Mouse (Mus musculus) olfactory bulb, adult 2 months (tissue): ENCODE results near the gene Slc30a1. TPM values are rescaled to one million over a fixed set of nuclear protein-coding genes. Genes with fewer than 3 reads are reported as not detected.

Experiments
- H3K27ac ChIP-seq: fragments of 200-500 bp; 2 replicates; pipeline ENCODE4 v1.5.1; 2012; ENCODE audit warnings: low read depth, low read length; ENCODE audit not compliant: insufficient read depth
- H3K4me1 ChIP-seq: fragments of 200-500 bp; 2 replicates; pipeline ENCODE4 v1.6.1; 2012; ENCODE audit warnings: low read length; ENCODE audit not compliant: control insufficient read depth, insufficient read depth
- H3K4me3 ChIP-seq: fragments of 200-500 bp; 2 replicates; pipeline ENCODE4 v1.5.1; 2012; ENCODE audit warnings: mild to moderate bottlenecking, low read depth, low read length, moderate library complexity; ENCODE audit not compliant: insufficient read depth
- CTCF ChIP-seq: fragments of 200-500 bp; IDR thresholded peaks from 2 replicates; pipeline ENCODE4 v1.5.1; 2012; ENCODE audit warnings: low read depth, mild to moderate bottlenecking, low read length, moderate library complexity; ENCODE audit not compliant: insufficient read depth
- POLR2A ChIP-seq: fragments of 200-500 bp; IDR thresholded peaks from 2 replicates; pipeline ENCODE4 v1.6.1; 2012; ENCODE audit warnings: mild to moderate bottlenecking, low read depth, low read length, moderate library complexity; ENCODE audit not compliant: insufficient read depth
- WGBS: fragments of 180-500 bp; shearing (Covaris S2); methylation state at CpG from one replicate; pipeline ENCODE4 v1.1.7; 2018; 5-methylcytosine and 5-hydroxymethylcytosine counted together
- polyA plus RNA-seq: library from polyadenylated mRNA; stranded (reverse); fragments of >200 nt; gene quantifications from 2 replicates; pipeline ENCODE4 v1.2.4, GENCODE M21; 2012; ENCODE audit warnings: low replicate concordance; ENCODE audit not compliant: missing spikeins, insufficient read depth, insufficient read length

The Slc30a1 gene
- polyA plus RNA-seq, 1 experiment: not detected

DNA sequence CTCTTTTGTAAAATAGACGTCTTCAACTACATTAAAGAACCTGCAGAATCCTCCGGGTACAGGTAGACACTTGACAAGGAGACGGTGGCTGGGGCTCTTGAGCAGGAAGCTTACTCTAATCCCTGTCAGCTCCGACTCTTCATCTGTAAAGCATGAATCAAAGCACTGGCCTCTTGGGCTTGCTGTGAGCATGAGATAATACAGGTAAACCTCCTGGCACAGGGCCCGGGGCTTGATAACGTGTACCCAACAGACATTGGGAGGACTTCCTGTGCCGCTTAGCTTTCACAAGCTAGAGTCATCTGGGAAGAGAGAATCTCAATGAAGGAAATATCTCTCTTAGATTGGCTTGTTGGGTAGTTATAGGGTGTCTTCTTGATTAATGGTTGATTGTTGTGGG is 31.6 kb upstream of the Slc30a1 start:
- no peak overlapping the region for H3K27ac ChIP-seq
- WGBS: 93% methylated on average over 7 of the region's 7 CpGs
- H3K4me3 ChIP-seq: no peak overlapping the region
- no peak for TF ChIP-seq CTCF
- TF ChIP-seq POLR2A: no peak
- H3K4me1 ChIP-seq: peaks cover 10% of the 10 kb centered on the region; the same call in 1 of the 2 replicates

DNA sequence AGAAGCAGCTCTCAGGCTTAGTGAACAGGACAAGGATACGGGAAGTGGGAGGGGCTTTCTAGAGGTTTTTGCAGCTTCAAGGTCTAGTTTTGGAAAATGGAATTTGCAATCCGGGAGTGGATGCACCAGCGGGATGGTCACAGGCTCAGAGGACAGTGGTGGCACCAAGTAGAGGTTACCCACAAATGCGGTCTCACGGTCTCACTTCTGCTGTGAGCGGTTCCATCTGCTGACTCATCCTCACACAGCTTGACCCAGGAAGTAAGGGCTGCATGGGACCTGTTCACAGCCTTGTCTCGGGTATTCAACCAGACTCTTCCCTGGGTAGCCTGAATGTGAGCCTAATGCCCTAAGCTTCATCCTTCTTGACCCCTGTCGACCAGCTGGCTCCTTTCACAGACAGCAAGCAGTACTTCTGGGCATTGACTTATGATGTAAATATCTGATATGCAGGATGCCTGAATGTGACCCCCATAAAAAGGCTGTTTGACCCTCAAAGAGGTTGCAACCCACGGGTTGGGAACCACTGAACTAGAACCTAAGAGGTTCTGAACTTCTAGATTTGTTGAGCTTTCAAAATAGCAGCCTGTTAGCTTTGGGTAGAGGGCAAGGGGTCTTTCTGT is 30.8 kb upstream of the Slc30a1 start:
- TF ChIP-seq CTCF (no peak), POLR2A (no peak)
- WGBS: 82% methylated on average over 9 of the region's 9 CpGs
- peaks cover 10% of the 10 kb centered on the region; the same call in 1 of the 2 replicates for H3K4me1 ChIP-seq
- H3K4me3 ChIP-seq: no peak overlapping the region
- H3K27ac ChIP-seq: no peak overlapping the region

DNA sequence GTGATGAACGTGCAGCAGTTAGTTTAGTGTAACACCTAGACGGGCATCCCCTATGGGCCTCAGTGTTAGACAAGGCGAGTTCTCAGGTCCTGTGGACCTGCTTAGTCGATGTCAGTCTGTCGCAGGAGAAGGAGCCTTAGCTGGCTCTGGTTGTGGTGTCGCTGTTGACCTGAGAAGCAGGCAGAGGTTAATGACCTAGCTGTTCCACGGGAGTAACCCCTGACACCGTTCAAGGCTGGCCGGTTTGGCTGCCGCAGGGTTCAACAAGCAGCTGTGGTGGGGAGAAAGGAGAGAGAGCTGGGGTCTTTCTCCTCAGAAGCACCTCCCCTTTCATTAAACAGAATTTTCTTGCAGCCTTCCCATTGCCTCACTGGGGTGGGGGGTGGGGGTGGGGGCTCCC is 28.9 kb upstream of the Slc30a1 start:
- 88% methylated on average over 10 of the region's 10 CpGs for WGBS
- no peak for TF ChIP-seq POLR2A
- no peak for TF ChIP-seq CTCF
- H3K4me3 ChIP-seq: no peak overlapping the region
- H3K27ac ChIP-seq: no peak overlapping the region
- peaks cover 10% of the 10 kb centered on the region; the same call in 1 of the 2 replicates for H3K4me1 ChIP-seq

DNA sequence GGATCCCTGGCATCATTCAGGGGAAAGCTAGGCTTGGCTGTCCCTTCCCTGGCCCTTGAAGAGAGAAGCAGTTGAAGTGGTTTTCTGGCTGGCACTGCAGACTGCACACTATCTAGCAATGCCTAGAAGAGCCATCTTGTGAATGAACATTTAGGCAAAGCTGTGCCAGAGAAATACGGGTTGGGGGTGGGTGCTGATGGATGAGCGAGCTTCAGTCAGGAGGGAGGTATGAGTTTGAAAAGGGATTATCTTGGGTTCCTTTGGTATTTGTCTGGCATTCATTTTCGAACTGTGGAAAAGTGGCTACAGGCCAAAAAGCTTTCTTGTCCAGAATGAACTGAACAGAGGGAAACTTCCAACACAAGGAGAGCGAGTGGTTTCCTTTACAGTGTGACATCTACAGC is 28.0 kb upstream of the Slc30a1 start:
- H3K27ac ChIP-seq: no peak overlapping the region
- H3K4me3 ChIP-seq: no peak overlapping the region
- 59% methylated on average over 4 of the region's 4 CpGs for WGBS
- TF ChIP-seq POLR2A (no peak), CTCF (no peak)
- peaks cover 10% of the 10 kb centered on the region; the same call in 1 of the 2 replicates for H3K4me1 ChIP-seq

DNA sequence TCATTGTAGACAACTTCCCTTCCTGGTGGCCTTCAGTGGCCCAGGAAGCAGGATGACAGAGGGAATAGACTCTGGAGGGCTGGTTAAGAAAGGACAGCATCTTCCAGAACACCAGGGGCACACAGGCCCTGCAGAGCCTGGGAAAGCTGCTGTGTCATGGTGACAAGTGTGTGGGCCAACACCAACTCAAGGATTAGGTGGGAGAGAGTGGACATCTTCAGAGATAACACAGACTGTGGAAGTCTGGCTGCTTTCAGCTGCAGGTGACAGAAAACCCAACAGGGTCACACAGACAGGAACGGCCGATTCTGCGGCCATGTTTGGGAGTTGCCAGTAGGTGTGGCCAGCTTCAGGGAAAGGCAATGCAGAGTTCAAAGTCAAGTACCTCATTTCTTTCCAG is 26.3 kb upstream of the Slc30a1 start:
- Histone ChIP-seq H3K27ac (no peak overlapping the region), H3K4me3 (no peak overlapping the region), H3K4me1 (peaks cover 10% of the 10 kb centered on the region; the same call in 1 of the 2 replicates)
- TF ChIP-seq POLR2A: no peak
- no peak for TF ChIP-seq CTCF
- WGBS: 96% methylated on average over 3 of the region's 3 CpGs

DNA sequence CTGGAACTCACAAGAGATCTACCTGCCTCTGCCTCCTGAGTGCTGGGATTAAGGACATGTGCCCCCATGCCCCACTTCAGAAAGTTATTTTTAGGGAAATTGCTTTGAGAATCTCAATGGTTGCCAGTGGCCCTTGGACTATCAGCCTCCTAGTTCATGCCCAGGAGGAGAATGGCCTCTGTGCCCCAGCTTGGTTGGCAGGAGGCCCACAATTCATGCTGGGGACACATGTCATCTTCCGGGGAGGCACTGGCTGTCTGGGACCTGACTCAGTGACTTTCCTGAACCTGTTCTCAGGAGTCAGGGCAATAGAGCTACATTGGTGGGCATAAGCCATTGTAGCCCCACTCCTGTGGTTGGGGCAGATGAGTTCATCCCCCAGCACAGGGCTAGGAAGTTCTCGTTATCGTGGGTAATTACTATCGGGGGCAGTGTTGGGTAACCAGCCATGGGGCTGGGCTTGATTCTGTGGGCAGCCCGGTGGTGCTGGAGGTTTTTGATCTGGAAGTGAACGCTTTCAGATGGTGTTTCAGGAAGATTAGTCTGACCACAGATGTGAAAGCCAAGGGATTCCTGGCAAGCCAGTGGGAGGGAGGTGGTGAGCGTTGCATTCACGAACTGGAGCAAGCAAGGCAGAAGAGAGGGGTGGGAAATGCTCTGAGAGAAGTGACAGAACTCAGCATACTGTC is 25.5 kb upstream of the Slc30a1 start:
- no peak overlapping the region for H3K27ac ChIP-seq
- H3K4me1 ChIP-seq: peaks cover 8% of the 10 kb centered on the region; the same call in 1 of the 2 replicates
- 58% methylated on average over 8 of the region's 8 CpGs for WGBS
- TF ChIP-seq CTCF: no peak
- TF ChIP-seq POLR2A: no peak
- no peak overlapping the region for H3K4me3 ChIP-seq

DNA sequence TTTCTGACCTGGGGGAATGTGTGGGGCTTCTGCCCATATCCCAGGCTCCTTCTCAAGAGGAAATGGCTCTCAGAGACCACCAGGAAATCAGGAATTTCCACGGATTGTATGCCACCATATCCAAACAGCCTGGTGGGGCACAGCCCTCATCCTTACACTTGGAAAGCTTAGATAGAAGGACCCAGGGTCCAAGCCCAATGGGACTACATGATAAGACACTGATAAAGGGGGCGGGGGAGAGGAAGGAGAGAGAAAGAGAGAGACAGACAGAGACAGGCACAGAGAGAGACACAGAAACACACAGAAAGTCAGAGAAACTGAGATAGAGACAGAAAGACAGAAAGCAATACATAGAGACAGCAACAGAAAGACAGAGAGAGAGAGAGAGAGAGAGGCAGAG is 24.9 kb upstream of the Slc30a1 start:
- Histone ChIP-seq H3K4me3 (no peak overlapping the region), H3K4me1 (peaks cover 8% of the 10 kb centered on the region; the same call in 1 of the 2 replicates), H3K27ac (no peak overlapping the region)
- TF ChIP-seq POLR2A (no peak), CTCF (no peak)
- 88% methylated on average over 2 of the region's 2 CpGs for WGBS

DNA sequence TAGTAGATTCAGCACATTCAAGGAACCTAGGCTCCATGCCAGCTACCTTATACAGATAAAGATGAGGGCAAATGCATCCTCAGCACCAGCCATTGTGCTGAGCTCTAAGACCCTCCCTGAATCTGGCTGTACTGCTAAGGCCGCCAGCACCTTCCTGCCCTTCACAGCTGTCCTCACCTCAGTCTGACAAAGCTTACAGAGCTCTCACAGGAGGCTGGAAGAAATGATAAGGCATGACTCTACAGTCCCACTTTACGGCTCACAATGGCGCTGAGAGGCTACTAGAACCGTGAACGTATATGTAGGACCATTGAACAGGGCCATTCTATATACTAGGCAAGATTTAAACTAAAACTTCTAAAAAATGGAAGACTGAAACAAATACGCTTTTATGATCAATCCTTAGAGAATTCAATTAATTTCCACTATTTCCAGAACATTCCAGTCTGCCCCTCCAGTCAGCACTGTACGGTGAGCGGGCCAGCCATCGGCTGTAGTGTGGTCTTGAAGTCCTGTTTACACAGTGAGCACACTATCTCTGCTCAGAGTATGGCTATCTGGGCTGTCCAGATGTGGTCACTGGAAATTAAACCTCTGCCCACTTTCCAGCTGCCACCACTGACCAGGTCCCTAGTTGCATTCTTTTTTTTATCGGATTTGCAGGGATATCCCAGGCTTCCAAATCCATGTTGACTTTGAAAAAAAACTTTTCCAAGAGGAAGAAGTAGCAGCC is 23.9 kb upstream of the Slc30a1 start:
- 96% methylated on average over 10 of the region's 10 CpGs for WGBS
- TF ChIP-seq POLR2A (no peak), CTCF (no peak)
- Histone ChIP-seq H3K4me1 (peaks cover 7% of the 10 kb centered on the region; the same call in 1 of the 2 replicates), H3K27ac (no peak overlapping the region), H3K4me3 (no peak overlapping the region)

DNA sequence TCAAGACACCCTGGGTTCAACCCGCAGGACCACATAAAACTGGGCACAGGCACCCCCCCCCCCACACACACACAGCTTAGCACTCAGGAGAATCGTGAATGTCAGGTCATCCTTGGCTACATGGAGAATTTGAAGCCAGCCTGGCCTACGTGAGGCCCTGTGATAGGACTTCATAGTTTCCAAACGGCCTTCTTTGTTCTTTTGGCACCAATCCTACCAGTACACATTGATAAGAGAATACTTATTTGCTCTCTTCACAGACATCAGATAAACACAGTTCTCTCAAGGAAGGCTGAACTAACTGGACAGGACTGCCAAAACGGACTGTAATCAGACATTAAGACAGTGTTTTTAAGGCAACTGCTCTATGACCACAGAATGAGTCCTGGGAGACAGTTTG is 22.9 kb upstream of the Slc30a1 start:
- Histone ChIP-seq H3K4me3 (no peak overlapping the region), H3K27ac (no peak overlapping the region), H3K4me1 (peaks cover 2% of the 10 kb centered on the region; the same call in 1 of the 2 replicates)
- 74% methylated on average over 5 of the region's 5 CpGs for WGBS
- TF ChIP-seq CTCF (no peak), POLR2A (no peak)
